Mouse (Mus musculus): ENCODE data around the gene Bcan.
A peak's percentile ranks its signal among the peaks of the same experiment; 100 is the strongest.

The Bcan gene

DNA sequence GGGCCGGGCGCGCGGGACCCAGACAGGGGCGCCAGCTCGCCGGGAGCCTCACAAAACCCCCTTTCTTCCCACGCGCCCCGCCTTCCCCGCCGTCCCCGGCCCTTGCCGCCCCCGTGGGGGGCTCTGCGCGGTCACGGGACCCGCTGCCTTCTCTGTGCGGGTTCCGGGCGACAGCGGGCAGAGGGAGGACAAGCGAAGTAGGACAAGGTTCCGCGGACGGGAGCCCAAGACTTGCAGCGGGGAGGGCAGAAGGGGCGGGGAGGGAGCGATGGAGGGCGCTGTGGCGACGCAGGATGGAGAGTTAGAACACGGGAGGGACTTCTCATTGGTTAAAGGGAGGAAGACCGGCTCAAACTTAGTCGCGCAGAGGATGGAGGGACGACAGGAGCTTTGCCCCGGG lies at the start of gene Bcan:
Gene Bcan (minus strand): TSS at position 50 of the 400 bp plus-strand sequence.
- no peak for DNase-seq (ENCODE audit: low read depth)

DNA sequence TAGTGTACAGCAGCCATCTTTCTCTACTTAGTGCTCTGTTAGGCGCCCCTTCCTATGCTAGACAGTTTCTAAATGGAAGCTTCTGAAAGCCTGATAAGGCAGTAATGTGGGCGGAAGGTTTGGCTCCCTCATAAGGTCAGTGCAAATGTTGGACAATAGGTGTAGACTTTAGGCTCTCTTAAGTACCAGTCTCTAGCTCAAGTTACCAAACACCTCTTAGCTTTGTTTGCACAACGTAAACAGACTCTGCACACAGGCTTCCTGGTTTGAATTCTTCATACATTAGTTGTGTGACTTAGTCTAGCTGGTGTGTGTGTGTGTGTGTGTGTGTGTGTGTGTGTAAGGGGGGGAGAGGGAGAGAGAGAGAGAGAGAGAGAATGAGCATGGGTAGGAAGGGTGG lies 49.5 kb upstream of the Bcan start:
- DNase-seq (ENCODE audit: low read depth), result no peak

DNA sequence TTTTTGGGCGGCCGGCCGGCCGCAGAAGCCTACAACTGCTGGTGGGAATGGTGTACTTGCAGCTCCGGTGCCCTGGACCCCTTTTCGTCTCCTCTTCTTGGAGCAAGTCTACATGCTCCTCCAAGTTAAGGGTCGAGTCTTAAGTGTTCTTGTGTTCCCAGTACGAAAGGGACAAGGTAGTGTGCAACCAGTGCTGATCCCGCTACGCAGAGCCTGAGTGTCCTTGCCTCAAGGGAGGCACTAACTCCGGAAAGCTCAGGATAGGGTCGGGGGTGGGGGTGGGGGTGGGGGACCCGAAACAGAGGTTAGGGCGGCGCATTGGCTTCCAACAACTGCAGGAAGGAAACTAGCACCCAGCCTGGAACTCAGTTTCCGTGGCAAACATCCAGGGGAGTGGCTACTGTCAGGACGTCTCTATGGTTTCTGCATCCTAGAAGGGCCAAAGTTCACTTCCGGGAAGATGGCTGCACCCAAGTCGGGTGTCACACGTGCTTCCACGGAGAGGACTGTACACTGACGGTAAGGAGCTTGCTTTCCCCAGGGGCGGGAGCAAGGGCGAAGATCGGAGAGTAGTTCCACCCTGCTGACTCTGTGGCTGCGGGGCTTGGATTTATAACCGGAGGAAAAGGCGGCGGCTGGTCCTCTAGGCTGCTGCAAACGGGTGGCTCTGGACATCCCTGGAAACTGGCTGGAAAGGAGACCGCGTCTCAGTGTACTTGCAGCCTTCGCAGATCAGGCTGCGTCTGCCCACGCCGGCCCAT lies 42.8 kb upstream of the Bcan start, which contains the start of gene Gpatch4:
Gene Gpatch4 (plus strand): TSS at position 448 of the 761 bp plus-strand sequence.
- peak; percentile 97 for DNase-seq (ENCODE audit: low read depth)

DNA sequence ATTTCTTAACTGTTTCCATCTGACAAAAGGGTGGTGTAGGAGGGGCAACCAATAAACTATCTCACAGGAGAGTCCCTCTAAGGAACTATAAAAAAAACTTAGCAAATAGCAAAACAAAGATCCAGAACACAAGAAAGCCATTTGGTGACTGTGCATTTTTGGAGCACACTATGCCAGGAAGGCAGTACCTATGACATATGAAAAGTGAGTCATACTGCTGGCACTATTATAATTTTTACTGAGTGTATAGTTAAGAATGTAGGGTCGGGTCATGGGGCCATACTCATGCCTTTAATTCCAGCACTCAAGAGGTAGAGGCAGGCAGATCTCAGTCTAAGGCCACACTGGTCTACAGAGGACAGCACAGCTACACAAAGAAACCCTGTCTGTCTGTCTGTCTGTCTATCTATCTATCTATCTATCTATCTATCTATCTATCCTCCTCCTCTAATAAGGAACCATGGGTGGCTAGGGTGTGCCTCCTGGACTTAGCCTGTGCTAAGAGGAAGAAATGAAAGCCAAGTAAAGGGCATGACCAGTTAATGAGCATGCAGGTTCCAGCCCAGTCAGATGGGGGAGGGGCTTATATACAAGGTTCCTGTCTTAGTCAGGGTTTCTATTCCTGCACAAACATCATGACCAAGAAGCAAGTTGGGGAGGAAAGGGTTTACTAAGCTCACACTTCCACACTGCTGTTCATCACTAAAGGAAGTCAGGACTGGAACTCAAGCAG lies 35.7 kb upstream of the Bcan start:
- no peak for DNase-seq (ENCODE audit: low read depth)

DNA sequence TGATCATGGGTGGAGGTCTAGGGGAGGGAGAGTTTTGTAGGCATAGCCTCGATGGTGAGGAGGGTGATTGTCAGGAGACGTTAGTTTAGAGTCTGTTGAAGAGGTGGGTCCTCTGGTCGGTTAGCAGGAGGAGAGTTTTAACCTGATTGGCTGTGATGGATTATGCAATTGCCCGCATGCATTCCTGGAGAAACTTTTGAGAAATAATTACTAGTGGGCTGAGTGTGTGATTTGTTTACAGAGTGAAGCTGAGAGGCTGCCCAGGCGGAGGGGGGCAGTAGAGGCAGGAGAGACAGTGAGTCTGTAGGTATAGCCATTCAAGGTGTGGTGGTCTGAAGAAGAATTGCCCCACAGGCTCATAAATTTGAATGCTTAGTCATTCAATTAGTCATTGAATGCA lies 33.5 kb upstream of the Bcan start:
- DNase-seq (ENCODE audit: low read depth), result no peak

DNA sequence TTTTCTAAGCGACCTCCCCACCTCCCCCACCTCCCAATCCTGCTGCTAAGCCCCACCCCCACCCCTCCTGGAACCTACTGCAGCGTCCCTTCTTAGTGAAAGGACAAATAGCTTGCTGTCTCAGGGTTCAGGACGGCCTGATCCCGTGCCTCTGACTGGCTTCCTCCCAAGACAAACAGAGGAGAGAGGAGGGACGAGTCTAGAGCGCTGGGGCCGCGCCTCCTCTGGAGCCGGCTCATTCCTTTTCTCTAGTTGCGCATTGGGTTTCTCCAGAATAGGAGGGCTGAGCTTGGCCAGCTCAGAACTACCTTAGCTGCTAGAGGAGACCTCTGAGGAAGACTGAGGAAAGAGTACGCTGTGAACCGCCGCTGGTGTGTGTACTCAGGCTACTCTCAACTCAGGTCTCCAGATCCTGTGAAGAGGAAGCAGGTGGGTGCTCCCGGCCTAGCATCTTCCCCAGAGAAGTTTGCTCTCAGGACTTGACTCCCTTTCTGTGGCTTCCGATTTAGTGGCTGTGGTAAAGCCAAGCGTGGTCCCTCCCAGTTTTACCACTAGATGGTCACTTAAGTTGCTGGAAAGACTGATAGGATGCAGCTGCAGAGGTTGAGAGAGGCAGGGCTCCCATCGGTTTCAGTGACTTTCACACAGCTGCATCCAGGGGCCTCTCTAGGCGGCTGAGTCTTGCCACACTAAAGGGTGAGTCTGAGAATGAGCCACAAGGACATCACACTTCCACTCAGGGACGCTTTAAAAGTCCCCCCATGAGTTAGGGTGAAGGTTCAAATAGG lies 30.8 kb upstream of the Bcan start:
- no peak for DNase-seq (ENCODE audit: low read depth)

DNA sequence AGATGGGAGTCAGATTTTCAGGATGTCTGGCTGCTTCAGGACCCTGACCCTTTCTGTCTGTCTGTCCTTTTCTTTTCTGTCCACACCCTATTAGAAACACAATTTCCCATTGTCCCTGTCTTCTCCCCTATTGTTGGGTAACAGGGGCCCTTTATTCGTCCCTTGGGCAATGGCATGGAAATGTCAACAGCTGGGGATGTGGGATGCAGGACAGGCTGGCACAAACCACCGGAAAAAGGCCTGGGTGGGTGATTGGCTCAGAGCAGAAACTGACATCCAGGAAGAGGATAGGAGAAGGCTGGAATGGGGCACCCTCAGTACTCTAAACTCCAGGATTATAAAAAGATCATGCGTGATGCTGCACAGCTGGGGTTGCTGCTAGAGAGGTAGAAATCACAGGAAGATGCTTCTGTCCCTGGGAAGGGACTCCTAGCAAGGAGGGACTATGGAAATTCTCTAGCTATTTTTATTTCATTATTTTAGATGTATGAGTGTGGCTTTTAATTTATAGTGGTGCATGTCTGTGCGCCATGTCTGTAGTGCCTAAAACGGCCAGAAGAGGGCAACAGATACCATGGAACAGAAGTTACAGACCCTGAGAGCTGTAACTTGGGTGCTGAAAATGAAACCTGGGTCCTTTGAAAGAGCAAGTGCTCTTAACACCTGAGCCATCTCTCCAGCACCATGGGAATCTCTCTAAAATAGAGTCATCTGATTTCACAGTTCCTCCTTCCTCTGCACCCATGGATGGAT lies 27.6 kb upstream of the Bcan start, which contains the start of gene Hapln2:
Gene Hapln2 (minus strand): TSS at position 150 of the 753 bp plus-strand sequence.
- peak; percentile 53 for DNase-seq (ENCODE audit: low read depth)

DNA sequence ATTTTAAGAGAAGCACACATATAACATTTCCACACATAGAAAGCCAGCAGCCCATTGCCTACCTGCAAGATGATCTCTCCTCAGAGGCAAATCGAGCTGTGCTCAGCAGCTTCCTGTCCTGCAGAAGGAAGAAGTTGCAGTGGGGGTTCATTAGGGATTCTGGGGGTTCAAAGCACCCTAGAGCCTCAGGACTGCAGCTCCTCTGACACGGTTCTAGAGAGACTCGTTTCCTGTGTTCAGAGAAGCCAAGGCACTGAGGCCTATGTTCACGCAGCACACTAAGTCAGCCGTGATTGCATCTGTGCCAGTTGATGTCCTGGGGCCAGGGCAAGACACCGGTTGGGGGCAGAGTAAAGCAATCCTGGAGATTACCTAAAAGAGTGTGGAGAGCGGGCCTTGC lies 26.8 kb upstream of the Bcan start:
- DNase-seq (ENCODE audit: low read depth), result no peak

DNA sequence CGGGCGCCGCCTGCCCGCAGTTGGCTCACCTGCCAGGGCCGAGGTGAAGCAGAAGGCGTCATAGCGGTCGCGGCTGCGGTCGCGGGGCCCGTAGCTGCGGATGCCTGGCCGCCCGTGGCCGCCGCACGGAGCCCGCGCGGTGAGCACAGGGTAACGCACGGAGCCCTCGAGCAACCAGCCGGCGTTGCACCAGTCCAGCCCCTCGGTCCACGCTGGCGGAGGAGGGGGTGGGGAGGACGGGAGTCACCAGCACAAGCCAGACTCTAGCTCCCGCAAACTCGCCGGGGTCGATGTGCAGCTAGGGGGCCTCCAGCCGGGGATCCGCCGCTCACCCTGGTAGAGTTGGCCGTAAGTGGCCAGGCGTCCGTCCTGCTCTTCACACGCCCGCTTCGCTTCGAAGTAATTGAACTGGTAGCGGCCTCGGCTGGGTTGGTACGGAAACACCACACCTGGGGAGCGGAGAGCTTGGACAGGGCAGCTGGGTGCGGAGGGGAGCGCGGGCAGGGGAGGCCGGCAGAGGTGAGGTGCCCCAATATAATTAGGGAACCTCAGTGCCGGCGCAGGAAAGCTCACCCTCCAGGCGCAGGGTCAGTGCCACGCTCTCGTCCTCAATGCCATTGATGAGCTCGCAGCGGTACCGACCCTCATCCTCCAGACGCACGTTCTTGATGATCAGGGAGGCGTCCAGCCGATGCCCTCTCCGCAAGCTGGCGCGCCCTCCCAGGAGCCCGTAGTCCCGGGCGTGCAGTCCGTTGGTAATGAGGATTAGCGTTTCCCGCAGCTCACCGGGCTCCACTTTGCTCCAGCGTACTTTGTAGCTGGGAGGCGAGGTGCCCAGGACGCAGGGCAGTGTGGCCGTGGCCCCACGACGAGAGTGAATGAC lies 23.4 kb upstream of the Bcan start:
- DNase-seq (ENCODE audit: low read depth), result peak; percentile 18

DNA sequence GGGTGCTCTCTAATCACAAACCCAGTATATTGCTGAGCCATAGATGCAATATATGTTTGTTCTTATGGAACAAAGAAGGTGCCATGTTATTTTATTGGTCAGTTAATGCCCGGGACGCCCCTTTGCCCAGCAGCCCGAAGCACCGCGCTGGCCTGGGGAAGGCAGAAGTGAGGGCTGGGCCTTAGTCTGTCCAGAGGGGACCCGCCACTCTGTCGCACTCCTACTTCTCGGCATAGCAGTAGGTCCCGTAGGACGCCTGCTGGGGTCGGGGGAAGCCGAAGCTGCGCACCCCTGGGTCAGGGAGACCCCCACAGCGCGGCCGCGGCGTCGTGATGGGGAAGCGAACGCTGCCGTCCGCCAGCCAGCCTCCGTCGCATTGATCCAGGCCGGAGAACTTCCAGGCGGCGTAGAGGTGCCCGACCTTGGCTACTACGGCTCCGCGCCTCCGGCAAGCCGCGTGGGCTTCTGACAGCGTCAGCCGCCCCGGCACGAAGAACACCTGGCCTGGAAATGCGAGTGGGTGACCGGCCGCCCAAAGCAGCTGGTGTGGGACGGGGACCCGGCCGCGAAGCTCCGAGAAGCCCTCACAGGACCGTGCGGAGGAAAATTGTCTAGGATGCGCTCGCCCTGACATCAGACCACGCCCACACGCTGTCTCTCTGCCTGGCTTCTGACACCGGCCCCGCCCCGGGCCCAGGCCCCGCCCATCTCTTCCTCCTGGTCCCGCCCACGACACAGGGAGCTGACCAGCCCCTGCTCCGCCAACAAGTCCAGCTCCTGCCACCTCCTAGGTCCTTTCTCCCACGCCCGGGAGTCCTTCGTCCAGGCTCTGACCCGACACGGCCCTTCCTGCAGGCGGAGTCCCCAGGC lies 22.5 kb upstream of the Bcan start:
- peak; percentile 83 for DNase-seq (ENCODE audit: low read depth)

DNA sequence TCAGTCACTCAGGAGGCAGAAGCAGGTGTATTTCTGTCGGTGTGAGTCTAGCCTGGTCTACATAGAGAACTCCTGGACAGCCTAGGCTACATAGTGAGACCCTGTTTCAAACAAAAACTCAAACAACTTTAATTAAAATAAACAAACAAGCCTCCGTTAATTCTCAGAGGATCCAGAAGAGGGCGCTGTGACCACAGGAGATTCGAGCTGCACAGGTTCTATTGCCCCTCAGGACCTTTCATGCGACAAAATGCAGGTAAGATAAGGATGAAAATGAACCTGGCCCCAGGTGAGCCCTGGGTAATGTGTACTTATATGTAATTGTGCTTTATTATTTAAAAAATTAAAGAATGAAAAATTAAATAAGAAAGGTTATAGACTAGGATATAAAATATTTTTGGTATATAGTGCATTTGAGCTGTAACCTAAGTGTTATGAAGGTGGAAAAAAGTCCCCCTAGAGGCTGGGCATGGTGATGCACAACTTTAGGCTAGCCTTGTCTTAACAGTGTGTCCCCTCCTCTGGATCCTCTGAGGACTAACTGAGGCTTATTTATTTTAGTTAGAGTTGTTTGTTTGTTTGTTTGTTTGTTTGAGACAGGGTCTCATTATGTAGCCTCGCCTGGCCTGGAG lies 10.7 kb upstream of the Bcan start:
- DNase-seq (ENCODE audit: low read depth), result peak; percentile 74

DNA sequence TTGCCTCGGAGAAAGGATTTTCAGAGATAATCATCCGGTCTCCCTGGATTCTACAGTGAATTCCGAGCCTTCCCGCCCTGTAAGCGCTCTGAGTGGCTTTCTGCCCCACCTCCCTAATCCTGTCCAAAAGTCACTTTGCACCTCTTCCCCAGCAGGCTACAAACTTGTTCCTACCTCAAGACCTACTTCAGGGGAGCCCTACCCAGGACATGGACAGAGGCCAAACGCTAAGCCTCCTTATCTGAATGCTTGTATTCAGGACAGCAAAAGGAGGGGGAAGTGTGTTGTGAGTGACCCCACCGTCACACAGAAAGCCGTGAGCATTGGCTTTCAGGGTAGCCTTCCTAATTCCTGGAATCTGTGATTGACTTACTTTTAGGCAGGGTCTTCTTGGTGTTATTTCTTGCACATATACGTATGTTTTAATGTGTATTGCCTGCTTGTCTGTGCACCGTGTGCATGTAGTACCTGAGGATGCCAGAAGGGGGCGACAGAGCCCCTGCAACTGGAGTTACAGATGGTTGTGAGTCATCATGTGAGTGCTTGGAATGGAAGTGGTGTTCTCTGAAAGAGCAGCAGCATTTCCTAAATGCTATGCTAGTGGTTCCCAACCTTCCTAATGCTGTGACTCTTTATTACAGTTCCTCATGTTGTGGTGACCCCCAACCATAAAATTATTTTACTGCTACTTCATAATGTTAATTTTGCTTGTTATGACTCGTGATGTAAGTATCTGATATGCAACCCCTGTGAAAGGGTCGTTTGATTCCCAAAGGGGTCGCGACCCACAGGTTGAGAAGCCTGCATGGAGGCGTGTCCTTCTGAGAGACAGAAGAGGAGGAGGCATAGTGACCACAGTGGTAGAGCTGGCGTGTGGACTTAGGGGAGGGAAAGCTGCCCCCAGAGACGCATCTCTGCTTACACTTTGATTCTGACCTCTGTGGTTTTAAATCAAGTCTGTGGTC lies 6.1 kb upstream of the Bcan start:
- DNase-seq (ENCODE audit: low read depth), result peak; percentile 35

DNA sequence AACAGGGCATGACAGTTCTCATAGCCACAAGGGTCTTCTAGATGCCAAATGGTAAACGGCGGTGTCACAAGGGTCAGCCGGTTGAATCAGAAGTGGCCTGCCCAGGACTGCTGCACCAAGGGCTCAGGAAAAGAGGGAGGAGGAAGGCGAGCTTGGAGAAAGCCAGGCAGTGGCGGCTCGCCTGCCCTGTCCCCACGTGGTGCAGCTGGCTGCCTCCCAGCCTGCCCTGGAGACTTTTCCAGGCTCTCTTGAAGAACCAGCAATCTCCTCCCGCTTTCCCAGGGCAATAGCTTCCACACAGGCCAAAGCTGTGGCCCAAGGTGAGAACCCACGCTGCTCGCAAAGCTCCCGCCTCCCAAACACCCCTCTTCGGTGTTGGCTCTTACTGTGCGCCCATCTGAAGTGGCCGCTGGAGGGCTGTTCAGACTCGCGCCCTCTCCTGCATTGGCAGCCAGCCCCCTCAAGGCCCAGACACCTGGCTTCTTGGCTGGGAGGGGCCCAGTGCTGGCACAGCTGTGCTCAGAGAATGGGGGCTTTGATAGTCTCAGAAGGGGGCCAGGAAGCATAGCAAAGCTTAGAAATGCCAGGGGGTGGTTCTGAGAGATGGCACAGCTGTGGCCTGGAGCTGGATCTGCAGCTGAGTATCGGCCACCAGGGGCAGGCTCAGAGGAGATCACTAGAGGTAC lies 2.4 kb upstream of the Bcan start:
- DNase-seq (ENCODE audit: low read depth), result no peak

DNA sequence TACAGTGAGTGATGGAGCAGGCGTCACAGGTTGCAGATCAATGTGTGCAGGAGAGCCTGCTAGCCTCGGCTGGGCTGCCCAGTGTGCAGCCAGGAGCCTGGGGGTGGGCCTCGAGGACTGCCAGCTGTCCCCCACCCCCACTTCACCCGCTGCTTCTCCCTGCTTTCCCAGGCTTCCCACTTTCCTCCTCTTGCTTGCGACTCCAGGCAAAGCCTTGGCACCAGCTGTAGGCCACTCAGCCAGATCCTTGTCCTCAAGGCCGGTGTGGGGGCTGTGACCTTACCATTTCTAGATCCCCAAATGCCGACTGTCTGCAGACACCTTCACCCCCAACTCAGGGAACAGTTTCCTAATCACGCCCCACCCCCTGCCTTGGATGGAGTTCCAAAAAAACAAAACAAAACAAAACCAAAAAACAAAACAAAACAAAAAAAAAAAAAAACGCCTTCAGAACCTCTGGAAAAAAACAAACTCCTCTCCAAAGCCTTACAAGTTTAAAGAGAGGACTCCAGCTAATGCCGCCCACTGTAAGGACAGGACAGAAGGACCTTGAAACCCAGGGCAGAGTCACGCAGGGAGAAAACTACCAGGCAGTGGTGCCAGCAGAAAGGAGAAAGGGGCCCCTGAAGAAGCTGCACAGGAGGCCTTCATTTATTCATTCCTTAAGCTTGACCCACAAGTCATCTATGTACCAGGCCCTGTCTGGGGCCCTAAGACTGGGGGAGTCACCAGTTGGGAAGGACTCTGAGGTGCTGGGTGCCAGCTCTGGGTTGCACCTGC lies 976 bp upstream of the Bcan start:
- no peak for DNase-seq (ENCODE audit: low read depth)

DNA sequence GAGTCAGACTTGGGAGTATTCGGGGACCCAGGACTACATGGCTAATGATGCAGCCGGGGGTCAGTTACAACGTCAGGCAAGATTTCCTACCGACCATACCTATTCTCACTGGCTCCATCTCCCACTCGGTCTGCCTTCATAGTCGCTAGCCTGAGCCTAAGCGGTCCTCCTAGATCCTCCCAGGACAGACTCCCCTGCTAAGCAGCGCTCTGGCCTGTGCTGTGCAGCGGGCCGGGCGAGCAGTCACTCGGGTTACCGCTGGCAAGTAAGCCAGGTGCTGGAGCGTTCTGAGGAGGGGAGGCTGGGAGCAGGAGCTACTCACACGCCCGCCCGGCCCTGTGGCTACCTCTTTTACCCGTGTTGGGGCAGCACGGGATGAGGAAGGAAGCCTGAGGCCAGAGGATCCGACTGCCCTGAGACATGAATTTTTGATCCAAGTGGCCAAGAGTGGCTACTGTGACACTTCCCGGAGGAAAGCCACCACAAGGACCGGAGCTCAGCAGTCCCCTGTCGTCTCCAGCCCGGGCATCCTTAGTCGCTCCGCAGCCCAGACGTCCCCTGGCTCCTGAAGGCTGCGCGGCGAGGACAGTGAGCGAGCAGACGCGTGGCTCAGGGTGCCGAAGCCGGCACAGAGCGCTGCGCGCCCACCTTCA lies 661 bp downstream of the Bcan start:
- no peak for DNase-seq (ENCODE audit: low read depth)

DNA sequence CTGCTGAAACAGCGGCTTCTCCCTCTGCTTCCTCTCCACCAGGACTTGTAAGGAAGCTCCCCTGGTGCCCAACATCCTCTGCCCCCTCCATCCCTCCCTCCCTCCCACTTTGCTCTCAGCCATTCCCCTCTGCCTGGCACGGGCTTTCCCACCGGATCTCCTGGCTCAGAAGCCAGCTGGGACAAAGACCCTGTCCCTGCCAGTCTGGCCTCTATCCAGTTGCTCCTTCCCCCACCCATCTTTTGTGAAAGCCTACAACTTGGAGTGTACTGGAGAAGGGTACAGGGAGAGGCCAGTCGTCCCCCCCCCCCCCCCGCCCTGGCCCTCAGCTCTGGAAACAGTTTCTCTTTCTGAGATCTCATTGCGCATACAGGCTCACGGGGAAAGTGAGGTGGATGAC lies 1.3 kb downstream of the Bcan start:
- DNase-seq (ENCODE audit: low read depth), result no peak
